Mouse (Mus musculus): ENCODE data around the gene Tubb3. TPM values are rescaled to one million over a fixed set of nuclear protein-coding genes. Genes with fewer than 3 reads are reported as not detected.

Gene Tubb3
- polyA plus RNA-seq, 1 experiment from 2014 or later = 6.9 TPM

GRCm38 (mm10) chr8:123453291-123453690, 42.1 kb downstream of the Tubb3 start:
- no peak overlapping the region for H3K9ac ChIP-seq (ENCODE audit: low read length)
- H3K27ac ChIP-seq (ENCODE audit: low read length) = no peak overlapping the region
- no peaks in the 10 kb centered on the region for H3K27me3 ChIP-seq (ENCODE audit: control insufficient read depth, insufficient read depth, low read length)
- no peak for ATAC-seq (replicated peaks; ENCODE audit: extremely low read depth, insufficient read depth, low FRiP score)
- WGBS = 74% methylated on average over 7 of the region's 7 CpGs
- peaks cover 32% of the 10 kb centered on the region for H3K36me3 ChIP-seq (ENCODE audit: control insufficient read depth, insufficient read depth)
- no peaks in the 10 kb centered on the region for H3K4me1 ChIP-seq (ENCODE audit: control insufficient read depth, insufficient read depth, low read length)
- no peak overlapping the region for H3K4me3 ChIP-seq (ENCODE audit: low read length)
- no peaks in the 10 kb centered on the region for H3K9me3 ChIP-seq (replicated peaks; ENCODE audit: control insufficient read depth, low read length)
- no peak overlapping the region for H3K4me2 ChIP-seq (ENCODE audit: low read depth, low read length)

GRCm38 (mm10) chr8:123453951-123454350, 42.7 kb downstream of the Tubb3 start:
- H3K4me2 ChIP-seq (ENCODE audit: low read depth, low read length) = no peak overlapping the region
- 86% methylated on average over 5 of the region's 5 CpGs for WGBS
- H3K27me3 ChIP-seq (ENCODE audit: control insufficient read depth, insufficient read depth, low read length) = no peaks in the 10 kb centered on the region
- H3K36me3 ChIP-seq (ENCODE audit: control insufficient read depth, insufficient read depth) = peaks cover 35% of the 10 kb centered on the region
- no peak overlapping the region for H3K9ac ChIP-seq (ENCODE audit: low read length)
- H3K9me3 ChIP-seq (replicated peaks; ENCODE audit: control insufficient read depth, low read length) = no peaks in the 10 kb centered on the region
- ATAC-seq (replicated peaks; ENCODE audit: extremely low read depth, insufficient read depth, low FRiP score) = no peak
- no peak overlapping the region for H3K4me3 ChIP-seq (ENCODE audit: low read length)
- H3K27ac ChIP-seq (ENCODE audit: low read length) = no peak overlapping the region
- no peaks in the 10 kb centered on the region for H3K4me1 ChIP-seq (ENCODE audit: control insufficient read depth, insufficient read depth, low read length)

DNA sequence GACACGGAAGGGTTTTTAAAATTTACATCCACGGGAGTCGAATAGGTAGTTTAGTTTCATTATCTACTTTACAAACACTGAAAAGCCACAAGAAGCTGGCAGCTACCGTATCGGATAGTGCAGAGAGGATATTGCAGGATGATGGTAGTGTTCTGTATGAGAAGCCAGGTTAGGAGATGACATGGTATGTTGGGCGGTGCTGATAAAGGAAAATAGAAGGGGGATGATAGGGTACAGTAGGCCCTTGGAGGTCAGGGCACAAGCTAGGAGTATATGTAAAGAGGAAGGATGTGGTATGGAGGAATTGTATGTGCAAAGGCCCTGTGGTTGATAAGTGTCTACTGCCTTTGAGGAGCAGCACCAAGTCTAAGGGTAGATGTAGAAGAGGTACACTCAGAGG, 43.3 kb downstream of the Tubb3 start:
- H3K27me3 ChIP-seq (ENCODE audit: control insufficient read depth, insufficient read depth, low read length) = no peaks in the 10 kb centered on the region
- H3K36me3 ChIP-seq (ENCODE audit: control insufficient read depth, insufficient read depth) = peaks cover 39% of the 10 kb centered on the region
- 89% methylated on average over 6 of the region's 6 CpGs for WGBS
- H3K9me3 ChIP-seq (replicated peaks; ENCODE audit: control insufficient read depth, low read length) = no peaks in the 10 kb centered on the region
- no peak overlapping the region for H3K27ac ChIP-seq (ENCODE audit: low read length)
- H3K4me1 ChIP-seq (ENCODE audit: control insufficient read depth, insufficient read depth, low read length) = no peaks in the 10 kb centered on the region
- H3K4me2 ChIP-seq (ENCODE audit: low read depth, low read length) = no peak overlapping the region
- no peak overlapping the region for H3K4me3 ChIP-seq (ENCODE audit: low read length)
- no peak for ATAC-seq (replicated peaks; ENCODE audit: extremely low read depth, insufficient read depth, low FRiP score)
- H3K9ac ChIP-seq (ENCODE audit: low read length) = no peak overlapping the region

DNA sequence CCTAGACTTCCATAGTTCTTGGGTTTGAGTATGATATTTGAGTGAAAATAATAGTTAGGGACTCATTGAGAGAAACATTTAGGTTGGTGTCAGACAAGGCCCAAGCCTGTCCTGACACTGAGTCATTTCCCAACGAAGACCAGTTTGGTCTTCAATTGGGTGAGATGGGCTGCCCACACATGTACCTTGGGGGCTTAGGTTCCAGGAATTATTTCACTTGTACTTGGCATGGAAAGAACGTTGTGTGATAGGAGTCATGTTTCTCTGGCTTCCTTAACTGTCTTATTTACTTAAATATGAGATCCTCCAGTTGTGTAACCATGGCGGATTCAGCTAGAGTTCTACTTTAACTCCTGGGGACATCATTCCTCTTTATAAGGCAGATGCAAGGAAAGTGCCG, 52.4 kb downstream of the Tubb3 start:
- no peaks in the 10 kb centered on the region for H3K9me3 ChIP-seq (replicated peaks; ENCODE audit: control insufficient read depth, low read length)
- H3K36me3 ChIP-seq (ENCODE audit: control insufficient read depth, insufficient read depth) = peaks cover 17% of the 10 kb centered on the region

DNA sequence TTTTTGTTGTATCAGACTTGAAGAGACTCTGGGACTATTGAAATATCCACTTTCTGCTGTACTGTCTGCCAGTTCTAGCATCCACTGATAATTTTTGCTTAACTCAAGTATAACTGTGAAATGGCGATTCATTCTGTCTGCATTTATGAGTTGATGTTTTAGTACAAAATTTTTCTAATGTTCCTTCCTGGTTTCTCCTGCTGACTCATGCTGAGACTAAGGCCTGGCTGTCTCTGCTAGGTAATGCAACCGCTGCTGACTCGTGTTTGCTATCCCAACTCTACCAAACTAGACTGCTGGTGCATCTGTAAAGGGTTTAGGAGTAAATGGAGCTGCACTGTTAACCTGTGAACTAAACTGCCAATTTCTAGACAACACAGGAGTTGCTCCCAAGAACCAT, 56.3 kb downstream of the Tubb3 start:
- no peak overlapping the region for H3K27ac ChIP-seq (ENCODE audit: low read length)
- no peaks in the 10 kb centered on the region for H3K9me3 ChIP-seq (replicated peaks; ENCODE audit: control insufficient read depth, low read length)
- no peaks in the 10 kb centered on the region for H3K36me3 ChIP-seq (ENCODE audit: control insufficient read depth, insufficient read depth)
- H3K27me3 ChIP-seq (ENCODE audit: control insufficient read depth, insufficient read depth, low read length) = no peaks in the 10 kb centered on the region
- ATAC-seq (replicated peaks; ENCODE audit: extremely low read depth, insufficient read depth, low FRiP score) = no peak
- no peak overlapping the region for H3K4me2 ChIP-seq (ENCODE audit: low read depth, low read length)
- H3K9ac ChIP-seq (ENCODE audit: low read length) = no peak overlapping the region
- H3K4me3 ChIP-seq (ENCODE audit: low read length) = no peak overlapping the region
- no peaks in the 10 kb centered on the region for H3K4me1 ChIP-seq (ENCODE audit: control insufficient read depth, insufficient read depth, low read length)
- WGBS = 74% methylated on average over 3 of the region's 3 CpGs

More for the DNA sequence above, 52.4 kb downstream of the Tubb3 start:
- no peak overlapping the region for H3K9ac ChIP-seq (ENCODE audit: low read length)
- ATAC-seq (replicated peaks; ENCODE audit: extremely low read depth, insufficient read depth, low FRiP score) = no peak
- H3K27me3 ChIP-seq (ENCODE audit: control insufficient read depth, insufficient read depth, low read length) = no peaks in the 10 kb centered on the region
- H3K4me2 ChIP-seq (ENCODE audit: low read depth, low read length) = no peak overlapping the region
- no peak overlapping the region for H3K27ac ChIP-seq (ENCODE audit: low read length)
- H3K4me3 ChIP-seq (ENCODE audit: low read length) = no peak overlapping the region
- 85% methylated on average over 4 of the region's 4 CpGs for WGBS
- no peaks in the 10 kb centered on the region for H3K4me1 ChIP-seq (ENCODE audit: control insufficient read depth, insufficient read depth, low read length)

Other genes starting within 250 kb of the Tubb3 start
- 10.3 and 10.4 TPM in 2 replicates for gene Dpep1, start 225.2 kb upstream of the Tubb3 start, polyA plus RNA-seq (2015; fragmentation: Nextera tagmentation; extraction: Ambion mirVana)
- 108 and 114 TPM in 2 replicates for gene Chmp1a, start 198.7 kb upstream of the Tubb3 start, polyA plus RNA-seq (2015; fragmentation: Nextera tagmentation; extraction: Ambion mirVana)
- gene Spata33, start 198.6 kb upstream of the Tubb3 start, polyA plus RNA-seq (2015; fragmentation: Nextera tagmentation; extraction: Ambion mirVana) = 4.5 and 5.0 TPM in 2 replicates
- gene Cdk10, start 186.6 kb upstream of the Tubb3 start, polyA plus RNA-seq (2015; fragmentation: Nextera tagmentation; extraction: Ambion mirVana) = 19.1 and 19.5 TPM in 2 replicates
- gene Spata2l, start 175.2 kb upstream of the Tubb3 start, polyA plus RNA-seq (2015; fragmentation: Nextera tagmentation; extraction: Ambion mirVana) = 4.2 and 4.4 TPM in 2 replicates
- gene Zfp276, start 157.2 kb upstream of the Tubb3 start, polyA plus RNA-seq (2015; fragmentation: Nextera tagmentation; extraction: Ambion mirVana) = 16.6 and 18.3 TPM in 2 replicates
- 20.3 and 20.8 TPM in 2 replicates for gene Vps9d1, start 157.1 kb upstream of the Tubb3 start, polyA plus RNA-seq (2015; fragmentation: Nextera tagmentation; extraction: Ambion mirVana)
- gene Fanca, start 92.8 kb upstream of the Tubb3 start, polyA plus RNA-seq (2015; fragmentation: Nextera tagmentation; extraction: Ambion mirVana) = 15.4 and 16.0 TPM in 2 replicates
- gene Spire2, start 78.7 kb upstream of the Tubb3 start, polyA plus RNA-seq (2015; fragmentation: Nextera tagmentation; extraction: Ambion mirVana) = 0.79 and 0.89 TPM in 2 replicates
- gene Tcf25, start 37.7 kb upstream of the Tubb3 start, polyA plus RNA-seq (2015; fragmentation: Nextera tagmentation; extraction: Ambion mirVana) = 143 and 152 TPM in 2 replicates
- gene Mc1r, start 4.3 kb upstream of the Tubb3 start, polyA plus RNA-seq (2015; fragmentation: Nextera tagmentation; extraction: Ambion mirVana) = 0.04 and 0.13 TPM in 2 replicates
- 31.3 and 31.8 TPM in 2 replicates for gene Def8, start 12.1 kb downstream of the Tubb3 start, polyA plus RNA-seq (2015; fragmentation: Nextera tagmentation; extraction: Ambion mirVana)
- gene Afg3l1, start 66.5 kb downstream of the Tubb3 start, polyA plus RNA-seq (2015; fragmentation: Nextera tagmentation; extraction: Ambion mirVana) = 44.3 and 44.6 TPM in 2 replicates
- 0.68 and 0.94 TPM in 2 replicates for gene Dbndd1, start 104.0 kb downstream of the Tubb3 start, polyA plus RNA-seq (2015; fragmentation: Nextera tagmentation; extraction: Ambion mirVana)
- 14.5 and 14.8 TPM in 2 replicates for gene Gas8, start 107.4 kb downstream of the Tubb3 start, polyA plus RNA-seq (2015; fragmentation: Nextera tagmentation; extraction: Ambion mirVana)
- gene Rhou, start 242.5 kb downstream of the Tubb3 start, polyA plus RNA-seq (2015; fragmentation: Nextera tagmentation; extraction: Ambion mirVana) = 4.2 and 5.3 TPM in 2 replicates